Mouse (Mus musculus): Measurements from ENCODE around the gene Gm30191. TPM values are rescaled to one million over a fixed set of nuclear protein-coding genes. Genes with fewer than 3 reads are reported as not detected.

Gene Gm30191
- polyA plus RNA-seq, 1 experiment = not detected

DNA sequence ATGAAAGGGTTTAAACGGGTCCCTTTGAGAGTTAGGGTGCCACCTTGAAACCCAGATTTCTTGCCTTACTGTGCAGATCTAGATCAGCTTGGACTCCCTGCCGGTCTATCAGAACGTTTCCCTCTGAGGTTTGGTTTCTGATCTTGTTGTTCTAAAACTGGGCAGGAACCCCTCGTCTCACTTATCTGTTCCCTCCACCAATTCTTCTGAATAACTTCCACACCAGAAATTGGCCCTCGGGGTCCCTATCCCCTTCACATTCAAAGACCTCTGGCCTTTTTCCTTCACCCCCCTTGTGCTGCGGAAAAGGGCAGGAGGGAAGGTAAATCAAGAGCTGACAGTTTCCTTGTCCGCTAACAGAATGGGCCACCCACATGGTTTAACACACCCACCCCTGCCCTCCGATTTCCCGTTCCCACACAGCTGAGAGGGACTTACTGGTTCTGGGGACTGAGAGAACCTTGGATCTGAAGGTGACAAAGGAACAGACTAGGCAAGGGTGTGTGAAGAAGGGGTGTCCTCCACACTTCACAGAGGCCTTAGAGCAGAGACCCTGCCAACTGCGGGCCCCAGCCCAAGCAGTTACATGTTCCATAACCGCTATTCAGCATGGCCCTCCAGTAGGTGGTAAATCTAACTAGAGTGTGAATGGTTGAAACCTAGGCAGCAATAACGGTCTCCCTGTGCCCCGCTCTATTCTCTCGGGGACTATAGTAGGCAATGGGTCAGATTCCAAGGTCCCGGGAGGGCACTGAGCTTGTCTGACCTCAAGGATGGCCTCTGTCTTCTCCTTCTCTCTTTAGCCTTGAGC, 6.4 kb downstream of the Gm30191 start:
- TF ChIP-seq POLR2A (IDR thresholded peaks at IDR 0.05; ENCODE audit: control insufficient read depth, low read depth, low read length) (no peak), CTCF (IDR thresholded peaks at IDR 0.05; ENCODE audit: control insufficient read depth, insufficient read depth, insufficient replicate concordance, low read depth, low read length) (no peak)
- H3K36me3 ChIP-seq (ENCODE audit: control insufficient read depth, insufficient read depth, low read length) = no peaks in the 10 kb centered on the region
- no peak overlapping the region for H3K27ac ChIP-seq (ENCODE audit: control insufficient read depth, insufficient read depth, low read depth, low read length)
- peaks cover 37% of the 10 kb centered on the region for H3K4me1 ChIP-seq (ENCODE audit: control insufficient read depth, insufficient read depth, low read length)
- H3K4me3 ChIP-seq (ENCODE audit: control insufficient read depth, low read depth, low read length) = peak overlapping the region; percentile 79
- no peaks in the 10 kb centered on the region for H3K27me3 ChIP-seq (ENCODE audit: control insufficient read depth, insufficient read depth, low read length)

DNA sequence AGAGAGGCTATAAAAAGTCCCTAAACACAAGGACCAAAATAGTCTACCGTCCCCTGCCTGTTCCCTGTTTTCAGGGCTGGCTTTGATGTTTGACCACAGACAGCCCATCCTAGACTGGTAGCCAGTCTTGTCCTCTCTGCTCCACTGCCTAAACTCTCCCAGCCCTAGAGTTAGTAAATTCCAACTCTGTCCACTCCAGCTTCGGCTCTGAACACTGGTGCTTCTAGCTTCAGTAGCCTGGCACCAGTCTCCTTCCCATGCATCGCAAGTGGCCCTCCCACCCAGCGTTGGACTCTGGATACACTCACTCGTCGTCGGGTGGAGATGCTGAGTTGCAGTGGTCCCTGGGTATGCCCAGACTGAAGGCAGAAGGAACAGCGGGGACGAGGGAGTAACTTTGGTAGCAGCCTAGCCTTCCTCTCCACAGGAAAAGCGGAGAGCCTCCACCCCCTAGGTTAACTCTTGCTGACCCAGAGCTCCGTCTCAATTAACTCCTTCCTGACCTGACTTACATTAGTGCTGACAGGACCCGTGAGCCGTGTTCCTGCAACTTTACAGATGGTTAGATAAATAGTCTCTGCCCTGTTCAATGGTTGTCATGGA, 7.1 kb downstream of the Gm30191 start, which contains the start of gene Grrp1:
Gene Grrp1 (minus strand): TSS at position 385 of the 603 bp plus-strand sequence.
- Histone ChIP-seq H3K27ac (ENCODE audit: control insufficient read depth, insufficient read depth, low read depth, low read length) (no peak within 1 kb of the TSS; the same call in 1 of the 2 replicates), H3K4me3 (ENCODE audit: control insufficient read depth, low read depth, low read length) (peak within 1 kb of the TSS; percentile 17), H3K4me1 (ENCODE audit: control insufficient read depth, insufficient read depth, low read length) (peaks cover 37% of the 10 kb centered on the region), H3K27me3 (ENCODE audit: control insufficient read depth, insufficient read depth, low read length) (no peaks in the 10 kb centered on the region), H3K36me3 (ENCODE audit: control insufficient read depth, insufficient read depth, low read length) (no peaks in the 10 kb centered on the region)
- TF ChIP-seq CTCF (IDR thresholded peaks at IDR 0.05; ENCODE audit: control insufficient read depth, insufficient read depth, insufficient replicate concordance, low read depth, low read length) (no peak), POLR2A (IDR thresholded peaks at IDR 0.05; ENCODE audit: control insufficient read depth, low read depth, low read length) (no peak)

DNA sequence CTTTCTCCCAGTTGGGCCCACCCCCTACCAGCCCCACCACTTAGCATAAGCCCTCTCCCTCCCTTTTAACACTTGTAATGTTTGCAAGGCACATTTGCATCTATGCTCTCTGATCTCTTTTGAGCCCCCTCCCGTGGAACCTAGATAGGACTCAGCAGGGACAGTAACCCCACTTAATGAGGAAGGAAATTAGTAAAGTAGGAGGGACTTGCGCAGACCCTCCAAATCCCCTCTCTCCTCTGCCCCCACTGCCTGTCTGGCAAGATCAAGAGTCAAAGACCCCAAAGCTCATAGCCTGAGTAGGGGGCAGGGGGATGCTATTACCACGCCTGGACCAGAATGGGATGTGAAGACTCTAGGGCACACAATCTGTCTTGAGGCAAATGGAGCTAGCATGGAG, 8.1 kb downstream of the Gm30191 start:
- H3K4me3 ChIP-seq (ENCODE audit: control insufficient read depth, low read depth, low read length) = no peak overlapping the region
- TF ChIP-seq CTCF (IDR thresholded peaks at IDR 0.05; ENCODE audit: control insufficient read depth, insufficient read depth, insufficient replicate concordance, low read depth, low read length) = no peak
- H3K27me3 ChIP-seq (ENCODE audit: control insufficient read depth, insufficient read depth, low read length) = no peaks in the 10 kb centered on the region
- H3K27ac ChIP-seq (ENCODE audit: control insufficient read depth, insufficient read depth, low read depth, low read length) = no peak overlapping the region
- peaks cover 31% of the 10 kb centered on the region for H3K4me1 ChIP-seq (ENCODE audit: control insufficient read depth, insufficient read depth, low read length)
- H3K36me3 ChIP-seq (ENCODE audit: control insufficient read depth, insufficient read depth, low read length) = no peaks in the 10 kb centered on the region

DNA sequence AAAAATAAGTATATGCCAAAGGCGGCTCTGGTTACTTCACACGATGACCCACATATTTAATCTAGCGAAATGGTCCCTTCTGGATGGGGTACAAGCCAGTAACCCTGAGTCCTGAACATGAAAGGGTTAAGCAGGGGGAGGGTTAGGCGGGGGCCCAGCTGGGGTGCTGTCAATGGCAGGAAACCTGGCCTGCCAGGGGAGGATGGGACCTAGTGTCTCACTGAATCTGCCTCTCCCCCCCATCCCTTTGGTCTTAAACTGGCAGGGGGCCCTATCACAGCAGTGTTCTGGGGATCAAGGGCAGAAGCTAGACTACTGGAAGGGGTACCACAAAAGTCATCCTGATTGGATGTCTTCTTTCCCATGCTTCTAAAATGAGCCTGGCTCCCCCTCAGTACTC, 9.1 kb downstream of the Gm30191 start:
- H3K4me3 ChIP-seq (ENCODE audit: control insufficient read depth, low read depth, low read length) = no peak overlapping the region
- H3K27ac ChIP-seq (ENCODE audit: control insufficient read depth, insufficient read depth, low read depth, low read length) = no peak overlapping the region
- no peaks in the 10 kb centered on the region for H3K27me3 ChIP-seq (ENCODE audit: control insufficient read depth, insufficient read depth, low read length)
- TF ChIP-seq POLR2A (IDR thresholded peaks at IDR 0.05; ENCODE audit: control insufficient read depth, low read depth, low read length) (no peak), CTCF (IDR thresholded peaks at IDR 0.05; ENCODE audit: control insufficient read depth, insufficient read depth, insufficient replicate concordance, low read depth, low read length) (no peak)
- H3K4me1 ChIP-seq (ENCODE audit: control insufficient read depth, insufficient read depth, low read length) = peaks cover 21% of the 10 kb centered on the region
- H3K36me3 ChIP-seq (ENCODE audit: control insufficient read depth, insufficient read depth, low read length) = no peaks in the 10 kb centered on the region

DNA sequence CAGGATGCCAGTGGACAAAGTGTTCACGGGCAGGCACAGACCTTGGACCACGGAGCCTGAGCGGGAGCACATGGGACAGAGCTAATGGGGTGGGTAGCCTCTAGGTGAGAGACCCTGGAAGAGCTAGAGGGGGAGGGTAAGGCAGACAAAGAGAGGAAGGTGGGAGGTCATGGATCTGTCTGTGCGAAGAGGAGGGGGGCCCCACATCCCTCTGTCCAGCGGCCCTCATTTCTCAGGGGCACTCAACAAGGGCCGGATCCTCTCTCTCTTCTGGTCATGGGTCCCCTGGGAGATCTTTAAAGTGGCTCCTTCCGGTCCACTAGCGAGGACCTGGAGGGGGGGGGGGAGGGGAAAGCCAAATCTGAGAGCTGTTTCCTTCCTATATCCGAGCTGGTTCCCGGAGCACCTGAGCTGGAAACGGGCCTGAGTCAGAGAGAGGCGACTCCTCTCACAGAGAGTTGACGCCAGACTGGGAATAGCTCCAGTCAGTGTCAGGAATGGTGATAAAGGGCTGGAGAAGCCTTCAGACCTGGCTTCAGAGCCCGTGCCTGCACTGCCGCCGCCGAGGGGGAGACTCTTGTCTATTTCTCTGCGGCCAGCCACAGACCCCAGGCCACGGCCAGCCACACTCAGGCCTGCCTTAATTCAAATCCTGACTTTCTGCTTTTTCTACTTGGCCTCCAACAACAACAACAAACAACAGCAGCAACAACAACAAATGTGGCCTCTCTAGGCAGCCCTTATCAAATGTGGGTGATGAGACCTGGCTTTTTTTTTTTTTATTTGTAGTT, 9.9 kb downstream of the Gm30191 start:
- Histone ChIP-seq H3K4me1 (ENCODE audit: control insufficient read depth, insufficient read depth, low read length) (peaks cover 15% of the 10 kb centered on the region), H3K27me3 (ENCODE audit: control insufficient read depth, insufficient read depth, low read length) (no peaks in the 10 kb centered on the region), H3K4me3 (ENCODE audit: control insufficient read depth, low read depth, low read length) (no peak overlapping the region), H3K36me3 (ENCODE audit: control insufficient read depth, insufficient read depth, low read length) (no peaks in the 10 kb centered on the region), H3K27ac (ENCODE audit: control insufficient read depth, insufficient read depth, low read depth, low read length) (no peak overlapping the region)
- TF ChIP-seq POLR2A (IDR thresholded peaks at IDR 0.05; ENCODE audit: control insufficient read depth, low read depth, low read length) = no peak

DNA sequence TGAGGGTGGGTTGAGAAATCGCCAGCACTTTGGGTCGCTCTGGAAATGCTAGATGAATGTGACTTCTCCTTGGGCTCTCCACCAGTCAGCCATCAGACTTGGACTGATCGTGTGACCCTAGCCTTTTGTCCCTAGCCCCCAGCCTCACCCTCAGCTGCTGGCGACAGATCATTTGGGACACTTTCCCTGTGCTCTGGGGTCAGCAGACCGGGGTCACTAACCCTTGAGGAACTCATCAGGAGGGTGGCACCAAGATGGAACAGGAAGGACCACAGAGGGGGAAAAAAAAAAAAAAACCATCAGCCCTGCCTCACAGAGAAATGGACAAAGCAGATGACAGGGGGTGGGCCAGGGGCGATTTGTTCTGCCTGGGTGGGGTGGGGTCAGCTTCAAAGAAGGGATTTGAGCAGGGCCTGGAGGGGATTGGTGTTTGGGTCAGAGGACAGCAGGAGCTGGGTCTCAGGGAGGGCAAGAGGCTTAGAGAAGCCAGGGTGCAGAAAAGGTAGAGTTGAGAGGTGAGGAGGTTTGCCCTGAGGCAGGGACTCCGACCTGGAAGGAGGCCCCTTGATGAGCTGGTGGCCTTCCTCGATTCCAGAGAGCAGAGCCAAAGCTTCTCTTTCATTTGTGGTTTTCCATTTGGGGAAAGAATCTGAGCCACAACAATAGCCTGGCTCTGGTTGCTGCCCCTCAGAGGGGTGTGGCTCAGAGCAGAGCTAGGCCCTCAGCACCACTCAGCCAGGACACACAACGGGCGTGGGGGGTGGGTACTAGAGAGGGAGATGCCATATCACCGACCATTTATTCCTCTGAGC, 10.7 kb downstream of the Gm30191 start:
- Histone ChIP-seq H3K27me3 (ENCODE audit: control insufficient read depth, insufficient read depth, low read length) (no peaks in the 10 kb centered on the region), H3K4me1 (ENCODE audit: control insufficient read depth, insufficient read depth, low read length) (peaks cover 7% of the 10 kb centered on the region), H3K27ac (ENCODE audit: control insufficient read depth, insufficient read depth, low read depth, low read length) (no peak overlapping the region), H3K4me3 (ENCODE audit: control insufficient read depth, low read depth, low read length) (no peak overlapping the region), H3K36me3 (ENCODE audit: control insufficient read depth, insufficient read depth, low read length) (no peaks in the 10 kb centered on the region)
- TF ChIP-seq CTCF (IDR thresholded peaks at IDR 0.05; ENCODE audit: control insufficient read depth, insufficient read depth, insufficient replicate concordance, low read depth, low read length) = no peak

Data from testis, adult 2 months (tissue).